17 mouse cellular contexts compared by ENCODE assay signal in genomic region chr7:19012882-19013281, GRCm38 (mm10). TPM values are rescaled to one million over a fixed set of nuclear protein-coding genes. Genes with fewer than 3 reads are reported as not detected.
DNase-seq lines count a peak whose midpoint lies in the region; ATAC-seq lines count a peak whose summit lies in the region.
"Had no signal": no experiment of that assay in that cellular context is flagged by ENCODE, and none has a peak within 500 bp of the region (broad histone marks: within the 10 kb centered on the region; RNA-seq: fewer than 3 reads in every experiment).

No protein-coding gene starts in this region.

- H3K9ac ChIP-seq in heart, embryonic 14.5 days (ENCODE audit: low read length) = peak overlapping the region; percentile 81; the same call in 1 of the 2 replicates
- no peak overlapping the region for H3K9ac ChIP-seq in intestine, embryonic 15.5 days
- no peak overlapping the region for H3K9ac ChIP-seq in limb, embryonic 12.5 days (replicated peaks)
- H3K9ac ChIP-seq in liver, embryonic 16.5 days (ENCODE audit: low read depth, low read length) = no peak overlapping the region; the same call in 1 of the 2 replicates

- peaks cover 5 to 12% of the 10 kb centered on the region in 2 experiments; a peak in 3 of 4 replicates for H3K4me1 ChIP-seq in heart, embryonic 14.5 days (ENCODE audit: control insufficient read depth in 2 of 2, insufficient read depth in 2 of 2, low read length in 2 of 2)
- peaks cover 28% of the 10 kb centered on the region for H3K4me1 ChIP-seq in intestine, embryonic 15.5 days (replicated peaks)
- H3K4me1 ChIP-seq in limb, embryonic 12.5 days (replicated peaks) = peaks cover 14% of the 10 kb centered on the region
- H3K4me1 ChIP-seq in liver, embryonic 16.5 days (ENCODE audit: control insufficient read depth, low read depth, low read length) = peaks cover 12% of the 10 kb centered on the region

- intact Hi-C loops in heart, postnatal 36 days (cut with DNase I) = no loop called here

- H3K4me3 ChIP-seq in heart, embryonic 14.5 days (ENCODE audit: control insufficient read depth in 1 of 2, insufficient read depth in 1 of 2, low read depth in 1 of 2, low read length in 2 of 2) = no peak overlapping the region
- no peak overlapping the region for H3K4me3 ChIP-seq in intestine, embryonic 15.5 days (replicated peaks)
- H3K4me3 ChIP-seq in limb, embryonic 12.5 days (replicated peaks) = 0 out of 2 replicates have a peak overlapping the region, but pooled peaks have one; percentile 4
- H3K4me3 ChIP-seq in liver, embryonic 16.5 days (ENCODE audit: low read depth, low read length) = no peak overlapping the region

- peak overlapping the region; percentile 91 for H3K4me2 ChIP-seq in heart, embryonic 14.5 days (ENCODE audit: low read length)
- peak overlapping the region; percentile 78 for H3K4me2 ChIP-seq in intestine, embryonic 15.5 days (replicated peaks)
- H3K4me2 ChIP-seq in limb, embryonic 12.5 days = peak overlapping the region; percentile 70; the same call in 1 of the 2 replicates
- peak overlapping the region; percentile 54 for H3K4me2 ChIP-seq in liver, embryonic 16.5 days (ENCODE audit: low read depth, low read length)

- no peaks in the 10 kb centered on the region for H3K27me3 ChIP-seq in heart, embryonic 14.5 days (ENCODE audit: control insufficient read depth, insufficient read depth, low read length)
- no peaks in the 10 kb centered on the region for H3K27me3 ChIP-seq in intestine, embryonic 15.5 days (replicated peaks)
- H3K27me3 ChIP-seq in limb, embryonic 12.5 days = peaks cover 5% of the 10 kb centered on the region; the same call in 1 of the 2 replicates
- H3K27me3 ChIP-seq in liver, embryonic 16.5 days (ENCODE audit: control insufficient read depth, insufficient read depth, low read depth, low read length) = 0 out of 2 replicates have a peak, but pooled peaks cover 3% of the 10 kb centered on the region
- H3K27me3 ChIP-seq: hindbrain, embryonic 15.5 days; midbrain, embryonic 12.5 days; Patski had no signal

- 34% methylated on average over 2 of the region's 2 CpGs for WGBS in heart, embryonic 14.5 days
- 34% methylated on average over 2 of the region's 2 CpGs for WGBS in intestine, embryonic 15.5 days
- 51% methylated on average over 2 of the region's 2 CpGs for WGBS in limb, embryonic 12.5 days
- WGBS in liver, embryonic 16.5 days (ENCODE audit: insufficient replicate concordance) = 39% methylated on average over 2 of the region's 2 CpGs

- H3K9me3 ChIP-seq in heart, embryonic 14.5 days (ENCODE audit: control insufficient read depth, low read length) = no peaks in the 10 kb centered on the region
- no peaks in the 10 kb centered on the region for H3K9me3 ChIP-seq in intestine, embryonic 15.5 days
- no peaks in the 10 kb centered on the region for H3K9me3 ChIP-seq in limb, embryonic 12.5 days
- no peaks in the 10 kb centered on the region for H3K9me3 ChIP-seq in liver, embryonic 16.5 days (replicated peaks; ENCODE audit: control insufficient read depth, low read length)
- H3K9me3 ChIP-seq: hindbrain, embryonic 15.5 days; midbrain, embryonic 12.5 days had no signal

- no peak for DNase-seq in heart, postnatal 36 days
- no peak for DNase-seq in frontal cortex, postnatal 36 days (ENCODE audit: low spot score in 2 of 2)
- DNase-seq in layer of hippocampus, postnatal 14 days (ENCODE audit: low spot score in 2 of 2) = no peak
- no peak for DNase-seq in layer of hippocampus, postnatal 10 days (ENCODE audit: low spot score in 2 of 2)
- DNase-seq: right cerebral cortex, postnatal 4 days had no signal

- no peak overlapping the region for H3K27ac ChIP-seq in heart, embryonic 14.5 days (replicated peaks in 1 of 2; ENCODE audit: control insufficient read depth in 1 of 2, insufficient read depth in 1 of 2, low read depth in 2 of 2, low read length in 2 of 2)
- H3K27ac ChIP-seq in intestine, embryonic 15.5 days = no peak overlapping the region
- H3K27ac ChIP-seq in limb, embryonic 12.5 days = peak overlapping the region; percentile 74; the same call in 1 of the 2 replicates
- H3K27ac ChIP-seq in liver, embryonic 16.5 days (ENCODE audit: low read length) = peak overlapping the region; percentile 79
- H3K27ac ChIP-seq: hindbrain, embryonic 15.5 days; midbrain, embryonic 12.5 days had no signal

- 0 out of 2 replicates have a peak, but pooled peaks cover under 1% of the 10 kb centered on the region for H3K36me3 ChIP-seq in heart, embryonic 14.5 days (ENCODE audit: control insufficient read depth, insufficient read depth, low read length)
- H3K36me3 ChIP-seq in intestine, embryonic 15.5 days = no peaks in the 10 kb centered on the region
- 0 out of 2 replicates have a peak, but pooled peaks cover 5% of the 10 kb centered on the region for H3K36me3 ChIP-seq in limb, embryonic 12.5 days
- no peaks in the 10 kb centered on the region for H3K36me3 ChIP-seq in liver, embryonic 16.5 days (ENCODE audit: control insufficient read depth, insufficient read depth)
- H3K36me3 ChIP-seq: hindbrain, embryonic 15.5 days; midbrain, embryonic 12.5 days had no signal

- ATAC-seq in heart, embryonic 14.5 days (ENCODE audit: insufficient number of reproducible peaks, insufficient read depth, low FRiP score, low read depth) = no peak
- ATAC-seq in intestine, embryonic 15.5 days = no peak
- ATAC-seq in limb, embryonic 12.5 days (ENCODE audit: insufficient number of reproducible peaks, insufficient read depth, low FRiP score, low TSS enrichment, low read depth) = no peak
- ATAC-seq in liver, embryonic 16.5 days (ENCODE audit: low read depth) = peak; percentile 63
- ATAC-seq: Patski had no signal

RNA-seq across cellular contexts. Expression of gene Irf2bp1, which starts 9.0 kb away (rescaled TPM):
- polyA plus RNA-seq in heart, embryonic 14.5 days (2014; fragmentation: Nextera tagmentation; extraction: Ambion mirVana) = 14.8 and 17.8 TPM in 2 replicates
- 10 to 100 TPM; 19.6 to 23.0 TPM for total RNA-seq in heart, postnatal 36 days (2021)
- polyA plus RNA-seq in intestine, embryonic 15.5 days (2015; fragmentation: Nextera tagmentation; extraction: Ambion mirVana) = 24.5 and 24.6 TPM in 2 replicates
- 44.4 and 47.5 TPM in 2 replicates for polyA plus RNA-seq in limb, embryonic 12.5 days (2016; fragmentation: Nextera tagmentation; extraction: Ambion mirVana)
- 6.4 and 6.6 TPM in 2 replicates for polyA plus RNA-seq in liver, embryonic 16.5 days (2015; fragmentation: Nextera tagmentation; extraction: Ambion mirVana)
- total RNA-seq in layer of hippocampus, postnatal 14 days (2021) = 10 to 100 TPM; 43.7 to 44.5 TPM
- 10 to 100 TPM; 45.5 to 49.7 TPM for total RNA-seq in layer of hippocampus, postnatal 10 days (2021)

RNA-seq across cellular contexts. Expression of gene Foxa3, which starts 10.5 kb away (rescaled TPM):
- polyA plus RNA-seq in heart, embryonic 14.5 days (2014; fragmentation: Nextera tagmentation; extraction: Ambion mirVana) = not detected in 2 replicates
- not detected for total RNA-seq in heart, postnatal 36 days (2021)
- polyA plus RNA-seq in intestine, embryonic 15.5 days (2015; fragmentation: Nextera tagmentation; extraction: Ambion mirVana) = 26.6 and 28.3 TPM in 2 replicates
- 0.81 and 1.8 TPM in 2 replicates for polyA plus RNA-seq in limb, embryonic 12.5 days (2016; fragmentation: Nextera tagmentation; extraction: Ambion mirVana)
- polyA plus RNA-seq in liver, embryonic 16.5 days (2015; fragmentation: Nextera tagmentation; extraction: Ambion mirVana) = 60.8 and 63.7 TPM in 2 replicates
- total RNA-seq in layer of hippocampus, postnatal 14 days (2021) = not detected
- total RNA-seq in layer of hippocampus, postnatal 10 days (2021) = not detected
- total RNA-seq: adrenal gland, adult 18-20 months; granulocyte monocyte progenitor cell, adult 5-6 weeks; layer of hippocampus, postnatal 25 days had no signal
- polyA plus RNA-seq: hindbrain, embryonic 15.5 days had no signal

RNA-seq across cellular contexts. Expression of gene Sympk, which starts 11.3 kb away (rescaled TPM):
- 15.8 and 16.3 TPM in 2 replicates for polyA plus RNA-seq in heart, embryonic 14.5 days (2014; fragmentation: Nextera tagmentation; extraction: Ambion mirVana)
- 10 to 100 TPM; 85.2 to 86.8 TPM for total RNA-seq in heart, postnatal 36 days (2021)
- polyA plus RNA-seq in intestine, embryonic 15.5 days (2015; fragmentation: Nextera tagmentation; extraction: Ambion mirVana) = 29.6 and 30.3 TPM in 2 replicates
- 51.9 and 56.0 TPM in 2 replicates for polyA plus RNA-seq in limb, embryonic 12.5 days (2016; fragmentation: Nextera tagmentation; extraction: Ambion mirVana)
- 13.8 TPM in 2 replicates for polyA plus RNA-seq in liver, embryonic 16.5 days (2015; fragmentation: Nextera tagmentation; extraction: Ambion mirVana)
- total RNA-seq in layer of hippocampus, postnatal 14 days (2021) = 100 to 1,000 TPM; 103 to 105 TPM
- 10 to 100 TPM; 88.4 to 90.2 TPM for total RNA-seq in layer of hippocampus, postnatal 10 days (2021)

RNA-seq across cellular contexts. Expression of gene Mypop, which starts 21.8 kb away (rescaled TPM):
- polyA plus RNA-seq in heart, embryonic 14.5 days (2014; fragmentation: Nextera tagmentation; extraction: Ambion mirVana) = 1.3 and 1.6 TPM in 2 replicates
- 1 to 10 TPM; 3.4 to 4.3 TPM for total RNA-seq in heart, postnatal 36 days (2021)
- 2.5 and 2.9 TPM in 2 replicates for polyA plus RNA-seq in intestine, embryonic 15.5 days (2015; fragmentation: Nextera tagmentation; extraction: Ambion mirVana)
- 6.4 and 6.5 TPM in 2 replicates for polyA plus RNA-seq in limb, embryonic 12.5 days (2016; fragmentation: Nextera tagmentation; extraction: Ambion mirVana)
- polyA plus RNA-seq in liver, embryonic 16.5 days (2015; fragmentation: Nextera tagmentation; extraction: Ambion mirVana) = 0.12 and 0.48 TPM in 2 replicates
- total RNA-seq in layer of hippocampus, postnatal 14 days (2021) = 10 to 100 TPM; 35.6 to 40.5 TPM
- total RNA-seq in layer of hippocampus, postnatal 10 days (2021) = 10 to 100 TPM; 28.0 to 29.1 TPM

RNA-seq across cellular contexts. Expression of gene Nanos2, which starts 25.7 kb away (rescaled TPM):
- not detected in 2 replicates for polyA plus RNA-seq in heart, embryonic 14.5 days (2014; fragmentation: Nextera tagmentation; extraction: Ambion mirVana)
- total RNA-seq in heart, postnatal 36 days (2021) = not detected
- polyA plus RNA-seq in intestine, embryonic 15.5 days (2015; fragmentation: Nextera tagmentation; extraction: Ambion mirVana) = not detected in 2 replicates
- polyA plus RNA-seq in limb, embryonic 12.5 days (2016; fragmentation: Nextera tagmentation; extraction: Ambion mirVana) = not detected in 2 replicates
- not detected in 2 replicates for polyA plus RNA-seq in liver, embryonic 16.5 days (2015; fragmentation: Nextera tagmentation; extraction: Ambion mirVana)
- 1 to 10 TPM in 1 of 2 experiments, under 1 TPM in 1; 0.48 to 1.3 TPM for total RNA-seq in layer of hippocampus, postnatal 14 days (2021)
- total RNA-seq in layer of hippocampus, postnatal 10 days (2021) = 1 to 10 TPM in 1 of 2 experiments, under 1 TPM in 1; 0.91 to 1.3 TPM
- total RNA-seq: adrenal gland, adult 18-20 months; common myeloid progenitor, adult 5-6 weeks; granulocyte monocyte progenitor cell, adult 5-6 weeks had no signal
- polyA plus RNA-seq: lung, embryonic 16.5 days; Patski had no signal

Comparison
In these comparisons a context has a peak if more than half of its experiments do, and no peak if none do; other contexts are left out.
1. H3K27ac ChIP-seq: peak in limb, embryonic 12.5 days (single experiment) and liver, embryonic 16.5 days (single experiment); none in heart, embryonic 14.5 days (0 of 2) and intestine, embryonic 15.5 days (single experiment).
2. Peak in every context shown above with its lines, with median percentiles within 50 percentile points of each other: H3K4me2 ChIP-seq.